Mouse (Mus musculus): ENCODE data around the gene Commd8. TPM values are rescaled to one million over a fixed set of nuclear protein-coding genes. Genes with fewer than 3 reads are reported as not detected.

Commd8 gene
- polyA plus RNA-seq (2015; fragmentation: Nextera tagmentation; extraction: Ambion mirVana), result 147 and 157 TPM in 2 replicates

- peak within 1 kb of the TSS; percentile 82 for H3K4me2 ChIP-seq (replicated peaks)
- peak within 1 kb of the TSS; percentile 70 for H3K27ac ChIP-seq
- H3K27me3 ChIP-seq, result no peaks in the 10 kb centered on the region
- peak; percentile 91 for ATAC-seq (ENCODE audit: low FRiP score, low read depth)
- WGBS, result under 1% methylated on average over 38 of the region's 38 CpGs
- peaks cover 16% of the 10 kb centered on the region for H3K4me1 ChIP-seq
- H3K36me3 ChIP-seq, result peaks cover 17% of the 10 kb centered on the region
- H3K9ac ChIP-seq, result peak within 1 kb of the TSS; percentile 83
- peak within 1 kb of the TSS; percentile 77 for H3K4me3 ChIP-seq
- H3K9me3 ChIP-seq, result no peaks in the 10 kb centered on the region
These were observed at the start of gene Commd8 for GRCm38 (mm10) chr5:72167594-72168284. Gene Commd8 (minus strand): TSS chr5:72168189.

DNA sequence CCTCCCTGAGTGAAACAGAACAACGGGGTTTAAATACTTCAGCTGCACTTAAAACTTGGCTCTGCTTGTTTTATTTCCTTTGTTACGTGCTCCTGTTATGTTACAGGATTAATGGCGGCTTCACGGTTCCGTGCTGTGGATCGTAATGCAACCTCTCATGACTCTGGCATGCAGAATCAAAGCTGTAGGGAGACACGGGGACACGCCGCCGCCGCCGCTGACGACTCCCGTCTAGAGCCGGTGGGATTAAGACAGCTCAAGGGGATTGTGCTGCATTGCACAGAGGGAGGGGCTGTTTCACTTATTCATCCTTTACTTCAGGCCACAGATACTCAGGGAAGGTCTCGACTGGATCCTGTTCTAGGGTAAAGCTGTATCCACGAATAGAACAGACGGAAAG lies 43.8 kb upstream of the Commd8 start:
- peak; percentile 49; the same call in 1 of the 2 replicates for ATAC-seq (ENCODE audit: low FRiP score, low read depth)
- Histone ChIP-seq H3K4me1 (0 out of 2 replicates have a peak, but pooled peaks cover 3% of the 10 kb centered on the region), H3K27me3 (no peaks in the 10 kb centered on the region), H3K9me3 (no peaks in the 10 kb centered on the region), H3K4me2 (replicated peaks) (peak overlapping the region; percentile 36), H3K27ac (no peak overlapping the region), H3K9ac (no peak overlapping the region), H3K36me3 (no peaks in the 10 kb centered on the region), H3K4me3 (peak overlapping the region; percentile 15; the same call in 1 of the 2 replicates)
- WGBS, result 58% methylated on average over 18 of the region's 18 CpGs

DNA sequence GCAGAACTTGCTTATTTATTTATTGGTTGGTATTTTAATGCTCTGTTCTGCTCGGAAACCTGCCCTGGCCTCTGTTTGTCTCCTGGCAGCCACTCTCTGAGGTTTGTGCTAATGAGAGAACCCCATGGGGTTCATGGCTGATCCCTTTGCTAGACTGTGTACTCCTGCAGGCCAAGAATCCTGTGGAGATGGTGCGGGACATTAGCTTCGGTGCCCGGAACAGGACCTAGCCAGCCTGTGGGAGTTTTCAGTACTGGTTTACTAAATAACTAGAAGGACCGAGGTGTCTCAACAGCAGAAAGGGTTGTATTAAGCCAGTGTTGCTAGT lies 42.8 kb upstream of the Commd8 start:
- no peak overlapping the region for H3K4me2 ChIP-seq (replicated peaks)
- ATAC-seq (ENCODE audit: low FRiP score, low read depth), result no peak
- H3K27me3 ChIP-seq, result no peaks in the 10 kb centered on the region
- H3K36me3 ChIP-seq, result no peaks in the 10 kb centered on the region
- 0 out of 2 replicates have a peak, but pooled peaks cover 3% of the 10 kb centered on the region for H3K4me1 ChIP-seq
- no peak overlapping the region for H3K4me3 ChIP-seq
- H3K9ac ChIP-seq, result no peak overlapping the region
- 43% methylated on average over 5 of the region's 5 CpGs for WGBS
- H3K9me3 ChIP-seq, result no peaks in the 10 kb centered on the region
- H3K27ac ChIP-seq, result no peak overlapping the region

GRCm38 (mm10) chr5:72210123-72210811 lies 42.3 kb upstream of the Commd8 start:
- Histone ChIP-seq H3K9me3 (no peaks in the 10 kb centered on the region), H3K27me3 (no peaks in the 10 kb centered on the region), H3K4me1 (0 out of 2 replicates have a peak, but pooled peaks cover 3% of the 10 kb centered on the region), H3K27ac (no peak overlapping the region), H3K4me2 (replicated peaks) (no peak overlapping the region), H3K9ac (no peak overlapping the region), H3K36me3 (no peaks in the 10 kb centered on the region), H3K4me3 (no peak overlapping the region)
- WGBS, result 61% methylated on average over 13 of the region's 13 CpGs
- ATAC-seq (ENCODE audit: low FRiP score, low read depth), result no peak

DNA sequence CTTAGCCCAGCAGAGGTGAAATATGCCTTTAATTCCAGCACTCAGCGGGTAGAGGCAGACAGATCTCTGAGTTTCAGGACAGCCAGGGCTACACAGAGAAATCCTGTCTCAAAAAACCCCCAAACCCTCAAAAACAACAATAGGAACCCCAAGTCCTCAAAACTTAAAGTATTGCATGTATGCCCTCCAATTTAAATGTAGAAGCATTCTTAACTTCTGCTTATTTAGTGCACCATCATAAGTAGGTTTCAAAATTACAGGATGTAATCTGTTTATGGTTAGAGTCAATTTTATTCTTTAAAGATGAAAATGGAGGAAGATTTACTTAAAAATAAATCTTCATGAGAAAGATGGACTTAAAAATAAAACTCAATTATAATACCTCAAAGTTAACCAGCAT lies 40.5 kb upstream of the Commd8 start:
- ATAC-seq (ENCODE audit: low FRiP score, low read depth), result no peak
- H3K36me3 ChIP-seq, result no peaks in the 10 kb centered on the region
- H3K9me3 ChIP-seq, result no peaks in the 10 kb centered on the region
- H3K9ac ChIP-seq, result no peak overlapping the region
- H3K4me2 ChIP-seq (replicated peaks), result no peak overlapping the region
- peaks cover 12% of the 10 kb centered on the region for H3K4me1 ChIP-seq
- no peak overlapping the region for H3K4me3 ChIP-seq
- 88% methylated on average over 1 of the region's 1 CpGs for WGBS
- H3K27me3 ChIP-seq, result no peaks in the 10 kb centered on the region
- no peak overlapping the region for H3K27ac ChIP-seq

DNA sequence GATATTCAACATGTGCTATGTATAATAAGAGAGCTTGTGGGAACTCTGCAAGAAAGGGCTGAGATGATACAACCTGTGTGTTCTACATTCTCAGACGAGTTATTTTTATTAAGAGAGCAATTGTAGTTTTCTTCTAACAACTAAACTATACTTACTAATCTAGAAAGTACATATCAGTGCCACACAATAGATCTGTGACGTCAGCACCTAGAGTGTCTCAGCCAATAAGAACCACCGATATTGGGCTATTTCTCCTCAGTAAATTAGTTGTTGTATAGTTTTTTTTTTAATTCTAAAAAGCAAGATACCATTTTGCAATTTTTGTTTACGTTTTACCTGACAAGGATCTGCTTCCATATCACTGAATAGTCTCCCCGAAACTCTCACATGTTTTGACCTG lies 37.3 kb upstream of the Commd8 start:
- H3K4me2 ChIP-seq (replicated peaks), result no peak overlapping the region
- no peaks in the 10 kb centered on the region for H3K27me3 ChIP-seq
- no peaks in the 10 kb centered on the region for H3K9me3 ChIP-seq
- no peak for ATAC-seq (ENCODE audit: low FRiP score, low read depth)
- H3K36me3 ChIP-seq, result no peaks in the 10 kb centered on the region
- 89% methylated on average over 5 of the region's 5 CpGs for WGBS
- H3K4me1 ChIP-seq, result peaks cover 9% of the 10 kb centered on the region
- no peak overlapping the region for H3K27ac ChIP-seq
- no peak overlapping the region for H3K9ac ChIP-seq
- no peak overlapping the region for H3K4me3 ChIP-seq

DNA sequence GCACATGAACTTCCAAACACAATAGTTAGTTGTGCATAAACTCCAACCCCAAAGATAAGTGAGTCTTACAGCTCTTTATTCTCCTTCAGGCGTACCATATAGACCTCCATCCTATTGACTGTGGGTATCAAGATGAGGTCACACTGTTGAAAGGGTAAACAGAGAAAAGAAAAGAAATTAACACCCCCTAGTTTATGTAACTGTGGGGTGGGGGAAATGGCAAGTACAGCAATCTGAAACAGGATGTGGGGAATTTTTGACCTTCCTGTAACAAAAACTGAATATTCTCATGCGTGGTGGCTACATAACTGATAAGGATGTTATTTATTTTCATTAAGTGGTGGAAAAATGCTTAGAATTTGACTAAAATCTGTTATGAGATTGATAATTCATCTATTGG lies 36.5 kb upstream of the Commd8 start:
- Histone ChIP-seq H3K4me3 (peak overlapping the region; percentile 66; the same call in 1 of the 2 replicates), H3K4me2 (replicated peaks) (peak overlapping the region; percentile 83), H3K4me1 (peaks cover 9% of the 10 kb centered on the region), H3K9ac (no peak overlapping the region), H3K36me3 (no peaks in the 10 kb centered on the region), H3K9me3 (no peaks in the 10 kb centered on the region), H3K27ac (no peak overlapping the region), H3K27me3 (no peaks in the 10 kb centered on the region)
- ATAC-seq (ENCODE audit: low FRiP score, low read depth), result no peak
- WGBS, result 82% methylated on average over 2 of the region's 2 CpGs

GRCm38 (mm10) chr5:72203734-72204073 lies 35.7 kb upstream of the Commd8 start:
- H3K36me3 ChIP-seq, result no peaks in the 10 kb centered on the region
- no peaks in the 10 kb centered on the region for H3K9me3 ChIP-seq
- peak overlapping the region; percentile 83 for H3K4me2 ChIP-seq (replicated peaks)
- peak overlapping the region; percentile 66 for H3K4me3 ChIP-seq
- H3K4me1 ChIP-seq, result peaks cover 9% of the 10 kb centered on the region
- H3K27ac ChIP-seq, result 0 out of 2 replicates have a peak overlapping the region, but pooled peaks have one; percentile 44
- no peaks in the 10 kb centered on the region for H3K27me3 ChIP-seq
- no peak for ATAC-seq (ENCODE audit: low FRiP score, low read depth)
- WGBS, result 6% methylated on average over 10 of the region's 10 CpGs
- H3K9ac ChIP-seq, result peak overlapping the region; percentile 62

GRCm38 (mm10) chr5:72203028-72203733 lies 35.2 kb upstream of the Commd8 start:
- under 1% methylated on average over 32 of the region's 32 CpGs for WGBS
- no peaks in the 10 kb centered on the region for H3K36me3 ChIP-seq
- H3K27ac ChIP-seq, result peak overlapping the region; percentile 44; the same call in 1 of the 2 replicates
- ATAC-seq (ENCODE audit: low FRiP score, low read depth), result peak; percentile 96
- H3K4me2 ChIP-seq (replicated peaks), result peak overlapping the region; percentile 83
- H3K4me1 ChIP-seq, result peaks cover 9% of the 10 kb centered on the region
- H3K27me3 ChIP-seq, result no peaks in the 10 kb centered on the region
- no peaks in the 10 kb centered on the region for H3K9me3 ChIP-seq
- peak overlapping the region; percentile 62 for H3K9ac ChIP-seq
- peak overlapping the region; percentile 66 for H3K4me3 ChIP-seq

DNA sequence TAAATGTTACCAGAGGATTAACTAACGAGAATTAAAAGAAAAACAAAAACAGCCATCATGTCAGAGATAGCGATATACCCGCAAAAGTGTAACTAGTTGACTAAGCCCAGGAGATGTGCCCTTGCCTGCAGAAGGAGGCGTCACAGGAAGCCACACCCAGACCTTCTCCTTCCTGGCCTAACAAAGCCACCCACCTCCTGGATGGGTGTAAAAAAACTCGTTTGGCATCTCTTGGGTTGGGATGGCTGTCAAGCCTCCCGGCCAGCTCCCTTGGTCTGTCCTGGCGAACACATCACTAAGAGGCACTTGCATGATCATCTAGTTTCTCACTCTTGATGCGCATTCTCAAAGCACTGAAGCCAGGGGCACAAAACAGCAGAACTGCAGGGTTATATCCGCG lies 34.0 kb upstream of the Commd8 start:
- Histone ChIP-seq H3K27ac (no peak overlapping the region), H3K36me3 (no peaks in the 10 kb centered on the region), H3K4me2 (replicated peaks) (no peak overlapping the region), H3K27me3 (no peaks in the 10 kb centered on the region), H3K9ac (no peak overlapping the region), H3K4me1 (peaks cover 9% of the 10 kb centered on the region), H3K9me3 (no peaks in the 10 kb centered on the region), H3K4me3 (no peak overlapping the region)
- WGBS, result 55% methylated on average over 10 of the region's 10 CpGs
- no peak for ATAC-seq (ENCODE audit: low FRiP score, low read depth)

DNA sequence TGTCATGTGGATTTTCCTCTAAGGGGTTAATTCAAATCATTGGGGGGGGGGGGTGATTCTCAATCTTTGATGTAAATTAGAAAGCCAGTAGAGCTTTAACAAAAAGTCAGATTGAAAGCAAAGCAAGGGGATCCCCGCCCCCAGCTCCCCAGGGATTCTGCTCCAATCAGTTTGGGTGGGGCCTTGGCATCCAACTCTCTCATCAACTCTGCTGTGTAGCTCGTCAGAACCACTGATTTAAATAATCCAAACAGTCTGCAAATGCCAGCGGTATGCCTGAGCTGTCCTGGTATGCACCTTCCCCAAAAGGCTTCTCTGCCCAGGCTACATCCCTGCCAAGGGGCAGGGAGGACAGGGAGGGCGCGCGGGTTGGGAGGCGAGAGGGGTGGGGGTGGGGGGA lies 33.6 kb upstream of the Commd8 start:
- H3K27ac ChIP-seq, result no peak overlapping the region
- H3K4me2 ChIP-seq (replicated peaks), result no peak overlapping the region
- H3K4me1 ChIP-seq, result peaks cover 9% of the 10 kb centered on the region
- H3K27me3 ChIP-seq, result no peaks in the 10 kb centered on the region
- WGBS, result 44% methylated on average over 7 of the region's 7 CpGs
- no peaks in the 10 kb centered on the region for H3K36me3 ChIP-seq
- no peak overlapping the region for H3K9ac ChIP-seq
- no peak for ATAC-seq (ENCODE audit: low FRiP score, low read depth)
- H3K9me3 ChIP-seq, result no peaks in the 10 kb centered on the region
- H3K4me3 ChIP-seq, result no peak overlapping the region

- Histone ChIP-seq H3K9me3 (no peaks in the 10 kb centered on the region), H3K9ac (no peak overlapping the region), H3K27ac (no peak overlapping the region), H3K4me3 (no peak overlapping the region), H3K4me1 (no peaks in the 10 kb centered on the region), H3K4me2 (replicated peaks) (no peak overlapping the region), H3K27me3 (no peaks in the 10 kb centered on the region), H3K36me3 (no peaks in the 10 kb centered on the region)
- no peak for ATAC-seq (ENCODE audit: low FRiP score, low read depth)
- WGBS, result 91% methylated on average over 1 of the region's 1 CpGs
These were observed 27.5 kb upstream of the Commd8 start for GRCm38 (mm10) chr5:72195442-72195841.

All from limb, embryonic 13.5 days (tissue).